Mouse (Mus musculus) gastrocnemius, postnatal 36 days (tissue): ENCODE measurements at regions not wholly inside any gene's neighbourhood (a gene's known extent, or its start where the extent isn't known, plus 50 kb on each side); places are given as distances from the start of the nearest gene placed in this dataset.

Source experiments
- DNase-seq, 2 experiments: peaks; one replicate each; pipeline ENCODE4 v3.0.0; 2022
- intact Hi-C: fragments of 180-260 bp; cut with DNase I; formaldehyde crosslinking; loops from one replicate; pipeline ENCODE4 v1.15.1; 2025

DNA sequence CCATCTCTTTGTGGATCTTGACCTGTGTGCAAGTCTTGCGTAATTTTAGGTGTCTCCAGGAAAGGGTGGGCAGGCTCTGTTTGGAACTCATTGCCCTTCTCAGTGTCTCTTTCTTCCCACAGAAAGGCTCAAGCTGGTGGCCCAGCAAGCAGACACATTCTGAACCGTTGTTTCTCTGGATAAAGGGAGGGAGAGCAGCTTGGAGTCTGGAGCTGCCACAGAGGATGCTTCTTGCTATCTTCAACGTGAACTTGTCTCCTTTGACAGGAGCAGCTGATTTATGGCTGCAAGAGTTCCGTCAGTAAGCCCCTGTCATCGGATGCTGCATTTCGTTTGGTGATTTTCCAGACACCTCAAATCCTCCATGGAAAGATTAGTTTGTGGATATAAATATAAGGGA is 254.2 kb upstream of the Gm12728 start:
- DNase-seq, result no peak
- intact Hi-C loops, result no loop called here

DNA sequence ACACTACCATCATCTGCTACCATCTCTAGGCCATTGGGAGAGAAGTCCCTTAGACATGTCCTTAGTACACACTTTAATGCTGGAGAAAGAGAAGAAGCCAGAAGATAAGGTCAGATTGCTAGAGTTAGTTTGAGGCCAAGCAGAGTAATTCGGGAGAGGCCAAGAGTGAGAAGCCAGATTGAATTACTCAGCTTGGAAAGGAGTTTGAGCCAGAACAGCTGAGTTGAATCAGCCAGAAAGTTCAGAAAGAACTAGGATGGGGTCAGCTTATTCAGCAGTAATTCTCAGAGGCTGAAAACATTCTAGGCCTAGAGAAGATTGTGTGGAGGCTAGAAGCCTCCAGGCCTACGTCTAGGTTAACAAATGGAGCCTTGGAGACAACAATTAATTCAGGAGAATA is 244.2 kb upstream of the Gm12728 start:
- DNase-seq, result no peak
- intact Hi-C loops, result loop anchor here (10.0 kb wide), 1 partner anchor 391 kb away; the partner anchor contains the start of gene Plpp3

DNA sequence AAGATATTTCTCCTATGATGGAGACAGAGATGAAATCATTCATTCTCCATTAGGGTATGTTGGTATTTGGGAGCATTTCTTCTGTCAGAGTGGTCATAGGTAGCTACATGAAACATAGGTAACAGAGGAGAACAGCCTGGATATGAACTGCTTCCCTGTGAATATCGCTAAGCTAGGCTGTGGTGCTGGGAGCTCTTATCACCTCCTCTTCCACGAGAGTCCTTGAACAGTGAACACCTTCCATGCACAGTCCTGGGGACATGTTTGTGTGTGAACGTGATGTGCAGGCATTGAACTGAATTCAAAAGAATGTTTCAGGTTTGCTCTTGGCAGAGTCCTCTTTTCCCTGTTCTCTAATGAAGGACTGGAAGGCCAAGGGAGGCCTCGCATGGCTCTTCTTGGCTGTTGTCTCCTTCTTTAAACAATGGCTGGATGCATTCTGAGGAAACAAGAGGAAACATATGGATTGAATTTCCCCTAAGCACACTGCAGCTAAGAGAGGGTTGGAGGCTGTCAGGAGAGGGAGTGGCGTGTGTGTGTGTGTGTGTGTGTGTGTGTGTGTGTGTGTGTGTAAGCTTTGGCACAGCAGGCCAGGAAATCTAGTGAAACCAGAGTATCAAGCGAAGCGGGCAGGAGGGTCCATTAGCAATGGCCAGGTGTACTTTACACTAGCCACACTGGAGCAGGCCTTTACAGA is 239.8 kb upstream of the Gm12728 start:
- DNase-seq, result no peak
- intact Hi-C loops, result loop anchor here (10.0 kb wide), 1 partner anchor 395 kb away; the partner anchor contains the start of gene Plpp3

DNA sequence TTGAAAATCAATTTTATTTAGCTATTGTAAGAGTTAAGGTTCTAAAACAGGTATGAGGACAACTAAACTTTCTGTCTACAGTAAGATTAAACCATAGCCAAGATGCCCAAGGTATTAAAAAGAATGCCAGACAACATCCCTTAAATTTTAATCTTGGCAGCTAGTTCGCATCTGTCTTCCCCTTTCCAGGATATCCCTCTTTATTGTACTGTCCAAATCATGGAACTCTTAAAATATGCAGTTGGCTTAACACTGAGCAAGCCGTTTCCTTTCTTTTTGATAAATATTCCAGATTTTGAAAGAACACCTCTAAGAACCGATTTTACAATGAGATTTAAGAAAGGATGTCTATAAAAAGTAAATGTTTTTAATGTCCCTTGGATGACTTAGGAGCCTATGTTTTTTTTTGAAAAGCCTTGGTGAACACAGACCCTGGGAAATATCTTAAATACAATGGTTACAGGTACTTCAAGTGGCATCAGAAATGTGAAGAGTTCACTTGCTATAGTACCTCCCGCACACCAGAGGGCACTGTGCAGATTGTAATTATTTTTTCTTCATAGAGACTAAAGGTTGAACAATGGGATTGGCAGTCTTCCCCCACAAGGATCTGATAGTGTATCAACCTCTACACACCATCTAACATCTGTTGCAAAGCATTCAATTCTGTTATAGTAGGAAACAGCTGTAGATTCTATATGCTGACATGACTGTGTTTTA is 237.5 kb upstream of the Gm12728 start:
- no peak for DNase-seq
- intact Hi-C loops, result no loop called here

DNA sequence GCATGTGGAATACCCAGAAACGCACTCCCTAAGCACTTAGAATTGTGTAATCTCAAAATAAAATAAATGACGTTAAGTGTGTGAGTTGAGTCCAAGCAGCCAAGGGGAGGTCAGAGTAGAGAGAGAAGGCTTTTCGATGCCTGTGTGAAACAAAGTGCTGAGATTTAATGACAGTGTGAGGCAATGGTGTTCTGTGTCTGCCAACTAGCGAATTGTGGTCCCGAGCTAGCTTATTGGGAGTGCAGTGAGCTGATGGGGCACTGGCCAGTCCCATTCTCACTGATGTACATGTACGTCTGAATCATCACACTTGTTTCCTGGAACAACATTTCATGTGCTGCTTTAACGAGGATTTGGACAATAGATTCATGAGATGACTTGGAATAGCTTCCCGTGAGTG is 234.7 kb upstream of the Gm12728 start:
- no peak for DNase-seq
- intact Hi-C loops, result no loop called here

DNA sequence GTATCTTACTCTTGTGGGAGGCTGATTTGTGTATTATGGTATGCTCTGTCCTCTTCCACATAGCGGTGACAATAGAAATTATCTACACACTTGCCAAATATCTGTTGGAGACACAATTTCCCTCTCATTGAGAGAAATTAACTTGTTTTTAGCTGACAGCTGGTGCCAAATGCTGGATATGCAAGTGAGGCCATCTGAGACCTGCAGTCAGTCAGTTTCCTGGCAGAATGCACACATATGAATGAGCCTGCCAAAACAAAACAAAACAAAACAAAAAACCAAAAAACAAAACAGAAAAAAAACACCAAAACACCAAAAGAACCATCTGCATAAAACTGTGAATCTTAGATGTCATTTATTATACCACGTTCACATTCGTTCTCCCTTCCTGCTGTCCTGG is 233.7 kb upstream of the Gm12728 start:
- intact Hi-C loops, result no loop called here
- no peak for DNase-seq

DNA sequence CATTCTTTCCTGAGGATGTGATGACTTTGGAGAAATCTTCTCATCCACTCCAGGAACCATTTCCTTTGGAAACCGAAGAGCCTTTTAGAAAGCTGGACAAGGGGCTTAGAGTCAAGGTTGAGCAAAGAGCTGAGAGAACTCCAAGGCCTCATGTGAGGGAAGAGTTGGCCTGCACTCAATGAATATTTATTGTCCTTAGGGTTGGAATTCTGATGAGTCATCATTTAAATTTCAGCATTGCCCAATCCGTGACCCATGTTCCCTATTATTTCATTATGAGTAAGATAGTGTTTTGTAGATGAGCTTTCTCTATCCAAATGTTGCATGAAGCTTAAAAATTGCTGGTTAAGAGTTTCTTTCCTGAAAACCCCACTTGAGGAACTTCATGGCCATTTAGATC is 232.3 kb upstream of the Gm12728 start:
- intact Hi-C loops, result no loop called here
- DNase-seq, result no peak

DNA sequence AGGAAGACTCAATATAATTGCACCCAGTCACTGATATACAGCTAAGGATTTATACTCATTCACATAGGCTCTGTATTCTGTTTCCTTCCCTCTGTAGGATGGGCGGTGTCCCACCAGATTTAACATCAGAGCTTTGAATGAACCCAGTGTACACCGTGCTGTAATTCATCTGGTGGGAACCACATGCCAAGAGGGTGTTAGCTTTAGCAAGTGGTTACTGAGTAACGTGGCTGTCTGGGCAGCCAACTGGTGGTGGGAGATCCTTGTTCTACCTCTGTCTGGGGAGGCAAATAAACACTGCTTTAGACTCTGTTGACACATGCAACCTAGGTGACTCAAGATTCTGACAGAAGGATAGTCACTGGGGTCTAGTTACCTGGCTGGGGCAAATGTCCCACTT is 229.6 kb upstream of the Gm12728 start:
- intact Hi-C loops, result no loop called here

DNA sequence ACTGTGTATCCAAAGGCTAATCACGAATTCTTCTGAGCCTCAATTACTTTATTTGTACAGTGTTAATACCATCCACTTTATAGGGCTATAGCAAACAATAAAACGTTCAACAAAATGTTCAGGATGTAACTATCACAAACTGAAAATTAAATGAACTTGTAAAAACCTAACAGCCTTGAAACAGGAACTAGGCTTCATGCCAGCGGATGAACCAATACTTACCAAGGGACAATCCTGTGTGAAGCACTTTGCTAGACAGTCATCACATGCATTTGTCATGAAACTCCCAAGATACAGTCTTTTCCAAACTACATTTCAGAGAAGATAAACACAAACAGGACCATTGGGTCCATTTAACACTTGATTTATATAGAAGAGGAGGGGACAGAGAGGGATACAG is 228.9 kb upstream of the Gm12728 start:
- intact Hi-C loops, result no loop called here
- no peak for DNase-seq

More for the DNA sequence above, 229.6 kb upstream of the Gm12728 start:
- DNase-seq, result no peak

DNA sequence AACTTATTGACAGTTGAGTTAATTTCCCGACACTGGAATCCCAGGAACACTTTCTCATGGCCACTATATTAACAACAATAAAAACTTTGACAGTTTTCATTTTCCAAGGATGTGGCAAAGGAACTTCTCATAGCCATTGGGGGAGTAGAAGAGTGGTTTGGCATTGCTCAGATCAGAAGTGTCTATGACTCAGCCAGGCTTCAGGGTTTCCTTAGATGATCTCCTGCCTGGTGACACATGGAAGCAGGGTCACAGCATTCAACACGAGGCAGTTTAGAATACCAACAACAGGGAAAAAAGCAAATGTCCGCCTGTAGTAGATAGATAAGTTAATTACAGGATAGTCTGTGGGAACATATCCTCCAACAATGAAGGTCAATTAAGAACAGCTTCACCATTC is 228.1 kb upstream of the Gm12728 start:
- DNase-seq, result no peak
- intact Hi-C loops, result no loop called here

DNA sequence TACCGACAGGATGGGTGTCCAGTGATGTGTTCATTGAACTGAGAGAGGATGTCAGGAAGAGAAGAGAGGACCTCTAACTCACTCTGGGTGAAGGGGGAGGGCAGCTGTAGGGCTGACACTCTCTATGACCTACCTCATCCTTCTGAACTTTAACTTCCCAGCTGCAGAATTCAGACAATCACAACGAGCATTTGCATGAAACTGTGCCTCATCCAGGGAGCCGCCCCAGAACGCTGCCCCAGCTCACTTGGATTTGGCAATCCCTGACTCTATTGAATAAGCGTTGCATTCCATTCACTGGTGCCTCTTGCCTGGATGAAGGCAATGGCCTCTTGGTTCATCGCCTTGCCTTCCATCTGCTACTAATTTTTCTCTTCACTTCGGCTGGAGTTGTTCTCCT is 223.9 kb upstream of the Gm12728 start:
- no peak for DNase-seq
- intact Hi-C loops, result no loop called here

DNA sequence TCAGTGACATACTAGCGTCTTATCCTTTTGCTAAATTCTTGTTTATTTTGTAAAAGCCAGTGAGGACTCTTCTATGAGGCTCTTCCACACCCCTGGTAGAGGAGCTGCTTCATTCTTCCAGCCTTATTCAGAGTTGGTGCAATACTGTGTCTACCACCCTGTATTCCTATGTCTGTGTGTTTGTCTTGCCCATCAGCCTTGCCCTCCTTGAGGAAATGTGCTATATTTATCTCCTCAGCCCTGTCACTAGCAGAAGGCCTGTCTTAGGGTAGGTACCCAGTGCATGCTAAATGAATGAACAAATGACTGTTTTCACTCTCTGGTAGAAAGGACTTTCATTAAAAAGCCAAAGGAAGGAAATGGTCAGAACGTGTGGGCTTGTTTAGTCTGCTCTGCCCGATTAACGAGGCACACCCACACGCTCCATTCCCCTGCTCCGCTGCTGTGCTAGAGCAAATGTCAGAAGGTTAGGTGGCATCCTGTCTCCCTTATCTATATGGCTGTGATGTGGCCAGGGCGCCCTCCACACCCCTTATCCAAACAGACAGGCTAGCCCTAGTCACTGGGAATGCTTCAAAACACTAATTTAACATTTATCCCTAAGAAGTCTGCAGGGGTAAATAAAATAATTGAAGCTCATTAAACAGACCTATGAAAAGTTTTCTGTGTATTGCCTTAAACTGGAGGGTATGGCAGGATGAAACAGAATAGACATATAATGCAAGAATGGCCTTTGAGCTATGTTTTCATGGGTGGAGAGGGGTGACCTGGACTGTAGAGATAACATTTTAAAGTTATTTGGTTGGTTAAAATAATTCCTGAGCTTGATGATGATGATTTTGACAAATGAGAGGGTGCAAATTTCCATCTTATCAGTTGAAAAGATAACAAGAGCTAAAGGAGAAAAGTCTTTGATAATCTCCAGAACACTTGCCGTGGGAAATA is 222.9 kb upstream of the Gm12728 start:
- intact Hi-C loops, result no loop called here
- DNase-seq, result no peak

DNA sequence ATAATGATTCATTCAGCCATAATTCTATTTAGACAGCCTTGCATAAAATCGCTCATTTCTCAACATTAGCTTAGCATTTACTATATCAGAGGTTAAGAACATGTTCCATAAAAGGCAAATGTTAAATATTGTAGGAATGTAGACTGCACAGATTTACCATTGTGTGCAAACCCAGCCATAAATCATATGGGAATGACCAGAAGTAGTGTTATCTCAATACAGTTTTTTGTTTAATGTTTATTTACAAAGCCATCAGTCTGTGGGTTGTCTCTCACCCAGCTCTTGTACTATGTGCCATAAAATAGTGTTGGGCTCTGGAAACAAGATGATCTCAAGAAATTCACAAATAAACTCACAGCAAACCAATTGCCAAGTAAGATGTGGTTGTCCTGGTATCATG is 220.0 kb upstream of the Gm12728 start:
- intact Hi-C loops, result no loop called here
- DNase-seq, result no peak

DNA sequence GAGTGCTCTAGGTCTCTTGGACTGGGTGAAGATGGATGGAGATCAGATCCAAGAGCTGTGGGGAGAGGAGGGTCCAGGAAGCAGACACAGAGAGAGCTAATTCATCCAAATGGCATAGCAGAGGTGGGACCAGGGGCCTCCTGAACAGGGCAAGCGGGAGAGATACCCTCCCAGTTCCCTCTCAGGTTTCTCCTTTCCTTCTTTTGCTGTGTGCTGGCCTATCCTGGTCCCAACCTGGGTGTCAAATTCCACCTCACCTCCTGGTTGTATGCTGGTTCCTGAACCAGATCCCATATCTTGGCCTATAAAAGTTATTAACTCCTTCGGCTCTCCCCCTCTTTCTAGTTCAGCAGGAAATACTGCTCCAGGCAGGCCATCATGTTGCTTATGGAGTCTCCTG is 214.1 kb upstream of the Gm12728 start:
- intact Hi-C loops, result no loop called here
- no peak for DNase-seq

DNA sequence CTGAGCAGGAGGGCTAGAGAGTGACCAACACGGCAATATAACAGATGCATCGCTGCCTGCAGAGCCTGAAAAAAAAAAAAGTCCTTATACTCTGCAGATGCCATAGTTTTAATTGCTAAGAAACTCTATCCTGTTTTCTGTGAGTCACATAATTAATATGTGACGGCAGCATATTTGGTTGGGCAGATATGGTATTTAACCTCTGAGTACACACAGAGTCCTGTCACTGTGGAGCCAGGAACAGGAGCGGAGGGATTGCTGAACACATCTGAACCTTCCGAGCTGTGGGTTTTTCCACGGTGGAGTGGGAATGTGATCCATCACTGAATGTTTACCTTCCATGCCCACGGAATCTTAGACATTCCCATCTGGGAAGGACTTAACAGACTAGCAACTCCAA is 208.7 kb upstream of the Gm12728 start:
- no peak for DNase-seq
- intact Hi-C loops, result no loop called here

DNA sequence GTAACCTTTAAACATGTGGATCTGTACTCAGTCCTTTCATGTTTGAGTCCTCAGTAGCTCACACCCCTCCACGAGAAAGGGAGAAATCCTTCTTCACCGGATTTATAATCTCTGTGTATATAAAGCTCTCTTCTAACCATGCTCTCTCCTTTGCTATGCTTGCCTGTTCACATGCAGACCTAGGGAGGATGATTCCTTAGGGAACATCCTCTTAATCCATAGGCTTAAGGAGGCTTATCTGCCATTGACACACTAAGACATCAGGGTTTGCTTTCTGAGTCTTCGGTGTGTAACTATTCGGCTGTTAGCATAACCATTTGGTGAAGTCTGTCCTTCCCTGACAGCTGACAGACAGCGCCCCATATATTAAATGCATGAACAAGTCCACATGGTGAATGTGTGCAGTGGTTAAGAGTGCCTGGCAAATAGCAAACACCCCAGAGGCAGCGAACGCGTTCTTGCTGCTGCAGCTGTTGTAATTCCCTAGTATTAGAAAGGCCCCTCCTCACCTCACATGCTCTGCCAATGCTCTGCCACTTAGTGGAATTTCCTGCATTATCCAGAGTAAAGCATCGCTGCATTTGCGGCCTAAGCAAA is 205.2 kb upstream of the Gm12728 start:
- no peak for DNase-seq
- intact Hi-C loops, result no loop called here

DNA sequence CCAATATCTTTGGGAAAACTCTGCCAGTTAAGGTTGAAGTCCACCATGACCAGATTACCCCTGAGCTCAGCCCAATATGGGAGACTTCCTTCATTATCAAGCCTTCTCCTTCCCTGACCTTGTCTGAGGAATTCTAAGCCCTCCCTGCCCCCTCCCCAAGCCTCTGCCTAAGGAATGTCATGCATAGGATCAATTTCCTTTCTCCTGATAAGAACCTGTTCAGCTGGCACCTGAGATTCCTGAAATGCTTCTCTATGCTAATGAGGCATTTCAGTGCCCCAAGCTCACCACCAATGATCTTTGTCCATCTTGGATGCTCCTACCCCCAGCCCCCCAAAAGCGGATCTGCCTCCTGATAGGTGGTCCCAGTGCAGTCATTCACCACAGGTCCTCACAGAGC is 186.0 kb upstream of the Gm12728 start:
- no peak for DNase-seq
- intact Hi-C loops, result no loop called here

DNA sequence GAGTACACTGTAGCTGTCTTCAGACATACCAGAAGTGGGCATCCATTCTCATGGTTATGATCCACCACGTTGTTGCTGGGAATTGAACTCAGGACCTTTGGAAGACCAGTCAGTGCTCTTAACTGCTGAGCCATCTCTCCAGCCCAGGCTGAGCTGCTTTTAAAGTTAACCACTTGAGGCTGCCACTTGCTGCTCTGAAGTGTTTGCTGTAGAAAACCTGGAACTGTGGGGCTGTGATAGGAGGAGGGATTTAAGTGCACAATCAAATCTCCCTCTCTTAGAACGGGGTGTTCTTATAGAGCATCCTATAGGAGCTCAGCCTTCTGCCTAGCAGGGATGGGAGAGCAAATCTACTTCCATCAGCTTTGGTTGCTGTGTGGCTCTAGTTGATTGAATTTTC is 185.1 kb upstream of the Gm12728 start:
- no peak for DNase-seq
- intact Hi-C loops, result no loop called here

DNA sequence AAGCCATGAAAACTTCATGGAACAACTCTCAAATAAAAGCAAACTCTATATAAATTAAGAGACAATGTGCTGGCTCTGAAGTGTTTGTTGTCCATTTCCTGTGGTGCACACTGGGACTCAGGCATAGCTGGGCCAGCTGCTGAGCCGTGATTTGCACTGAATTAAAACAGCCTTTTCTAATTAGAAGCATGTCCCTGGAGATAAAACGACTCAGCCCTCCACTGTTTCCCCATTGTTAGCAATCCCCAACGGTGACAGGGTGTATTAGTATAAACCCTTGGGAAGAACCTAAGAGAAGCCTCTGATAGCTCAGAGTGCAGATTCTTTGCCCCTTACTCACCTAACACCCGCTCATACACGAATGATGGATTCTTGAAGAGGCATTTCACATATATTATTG is 182.9 kb upstream of the Gm12728 start:
- intact Hi-C loops, result no loop called here

DNA sequence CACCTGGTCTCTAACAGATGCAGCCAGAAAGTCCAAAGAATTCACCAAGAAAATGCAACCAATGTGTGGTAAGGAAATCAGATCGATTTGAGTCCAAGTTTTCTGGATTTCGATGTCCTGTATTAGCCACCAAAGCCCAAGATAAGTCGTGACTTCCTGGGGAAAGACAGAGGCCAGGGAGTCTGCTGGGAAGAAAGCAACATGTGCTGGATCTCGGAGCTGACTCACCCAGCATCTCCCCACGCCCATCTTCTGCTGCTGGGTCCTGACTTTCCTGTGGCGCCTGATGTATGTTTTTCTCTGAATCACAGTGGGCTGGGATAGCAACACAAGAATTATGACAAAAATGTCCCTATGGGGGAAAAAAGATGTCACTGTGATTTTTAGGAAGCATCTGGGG is 178.8 kb upstream of the Gm12728 start:
- intact Hi-C loops, result no loop called here
- DNase-seq, result no peak

More for the DNA sequence above, 182.9 kb upstream of the Gm12728 start:
- DNase-seq, result no peak

DNA sequence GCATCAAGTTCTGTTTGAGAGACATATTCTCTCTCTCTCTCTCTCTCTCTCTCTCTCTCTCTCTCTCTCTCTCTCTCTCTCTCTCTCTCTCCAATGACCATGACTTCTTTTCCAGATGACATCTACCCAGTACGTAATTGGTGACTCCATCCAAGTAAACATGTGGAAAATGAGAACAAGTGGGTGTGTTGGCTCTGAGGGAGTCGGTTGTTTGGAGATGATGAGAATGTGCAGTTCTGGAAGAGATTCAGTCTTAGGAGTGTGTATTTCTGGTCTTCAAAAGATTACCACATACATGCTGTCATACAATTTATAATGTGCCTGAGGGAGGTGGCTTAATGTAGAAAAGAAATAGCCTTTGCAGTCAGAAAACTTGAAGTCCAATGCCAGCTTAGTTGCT is 175.3 kb upstream of the Gm12728 start:
- DNase-seq, result no peak

More for the DNA sequence above, 175.3 kb upstream of the Gm12728 start:
- intact Hi-C loops, result no loop called here
